Mouse (Mus musculus) spleen, adult 2 months (tissue): Measurements from ENCODE around the gene Plch1.

Experiments used
- CTCF ChIP-seq: fragments of 200-500 bp; IDR thresholded peaks from 2 replicates; pipeline ENCODE4 v1.5.1; 2011; ENCODE audit warnings: mild to moderate bottlenecking, inconsistent platforms; ENCODE audit not compliant: insufficient read depth, insufficient read length, insufficient replicate concordance; ENCODE audit errors: extremely low read depth
- POLR2A ChIP-seq: fragments of 200-500 bp; IDR thresholded peaks from 2 replicates; pipeline ENCODE4 v1.6.1; 2011; ENCODE audit warnings: low read depth, low read length, inconsistent platforms

DNA sequence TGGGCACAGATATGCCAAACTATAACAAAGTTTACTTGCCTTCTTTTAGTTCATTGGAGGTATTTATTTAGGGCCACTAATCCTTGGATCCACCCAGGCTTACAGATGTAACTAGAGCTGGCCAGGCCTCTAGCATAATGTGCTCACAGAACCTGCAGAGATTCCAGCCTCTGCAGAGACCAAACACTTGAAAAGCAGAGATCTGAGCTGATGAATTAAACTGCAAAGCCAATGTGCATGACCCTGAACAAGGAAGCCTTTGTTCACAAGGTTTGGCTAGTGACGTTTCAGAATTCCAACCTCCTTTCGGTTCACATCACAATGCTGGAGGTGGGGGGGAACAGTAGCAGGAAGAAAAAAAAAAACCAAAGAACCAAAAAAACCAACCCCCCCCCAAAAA, 28.0 kb downstream of the Plch1 start:
- TF ChIP-seq POLR2A (no peak), CTCF (no peak)
